Mouse (Mus musculus): ENCODE data around the gene Cyp4x1. TPM values are rescaled to one million over a fixed set of nuclear protein-coding genes. Genes with fewer than 3 reads are reported as not detected.

The Cyp4x1 gene
- total RNA-seq, 2 experiments from 2014 or later: 8.5 to 9.7 TPM

- peak in 1 of 2 experiments; percentile 5 for DNase-seq (ENCODE audit: low spot score in 2 of 2)
These were observed 76.3 kb downstream of the Cyp4x1 start for GRCm38 (mm10) chr4:115057674-115058316.

GRCm38 (mm10) chr4:115056921-115057673 lies 77.0 kb downstream of the Cyp4x1 start:
- DNase-seq (ENCODE audit: low spot score in 2 of 2): peak; percentile 32 to 61

- peak in 1 of 2 experiments; percentile 6 for DNase-seq (ENCODE audit: low spot score in 2 of 2)
These were observed 77.6 kb downstream of the Cyp4x1 start, which contains the start of gene Tal1 for GRCm38 (mm10) chr4:115056371-115056920. TSS of gene Tal1 (plus strand) at chr4:115056426.

Other genes with a start within 250 kb of the Cyp4x1 start
- under 1 TPM in 1 of 2 experiments, not detected in 1; 0.12 TPM for gene Foxd2, start 225.4 kb downstream of the Cyp4x1 start, total RNA-seq (2021)
- gene Foxe3, start 208.3 kb downstream of the Cyp4x1 start, total RNA-seq (2021): not detected
- 100 to 1,000 TPM; 101 to 104 TPM for gene Cmpk1, start 147.0 kb downstream of the Cyp4x1 start, total RNA-seq (2021)
- gene Stil, start 134.1 kb downstream of the Cyp4x1 start, total RNA-seq (2021): under 1 TPM; 0.78 to 0.98 TPM
- 1 to 10 TPM; 2.3 to 2.4 TPM for gene Tal1, start 77.9 kb downstream of the Cyp4x1 start, total RNA-seq (2021)
- gene Pdzk1ip1, start 45.6 kb downstream of the Cyp4x1 start, total RNA-seq (2021): under 1 TPM in 1 of 2 experiments, not detected in 1; 0.78 TPM
- not detected for gene Cyp4a29, start 107.8 kb upstream of the Cyp4x1 start, total RNA-seq (2021)
- gene Cyp4a12a, start 164.8 kb upstream of the Cyp4x1 start, total RNA-seq (2021): not detected

Measured in layer of hippocampus, postnatal 14 days (tissue).